Mouse (Mus musculus) kidney, postnatal 0 days (tissue): ENCODE data around the gene Zdhhc5. TPM values are rescaled to one million over a fixed set of nuclear protein-coding genes. Genes with fewer than 3 reads are reported as not detected.

ENCODE experiments used
- ATAC-seq: fragments of 200-750 bp; cut with Nextera tagmentation; replicated peaks from 2 replicates; pipeline ENCODE4 v1.8.0; 2017; ENCODE audit warnings: low read depth, moderate number of reproducible peaks, moderate TSS enrichment, moderate library complexity; ENCODE audit not compliant: low FRiP score
- DNase-seq: peaks from one replicate; pipeline ENCODE4 v3.0.0-alpha.2; 2016; ENCODE audit warnings: low spot score
- H3K27ac ChIP-seq: fragments of 300-500 bp; sonication (generic); 2 replicates; pipeline ENCODE4 v1.5.1; 2014; ENCODE audit warnings: mild to moderate bottlenecking
- H3K27me3 ChIP-seq: fragments of 300-500 bp; sonication (generic); 2 replicates; pipeline ENCODE4 v1.6.1; 2014; ENCODE audit warnings: low read length, mixed read lengths; ENCODE audit not compliant: insufficient read depth
- H3K36me3 ChIP-seq: fragments of 300-500 bp; sonication (generic); 2 replicates; pipeline ENCODE4 v1.6.1; 2014; ENCODE audit warnings: low read length, mixed read lengths; ENCODE audit not compliant: insufficient read depth
- H3K4me1 ChIP-seq: fragments of 300-500 bp; sonication (generic); replicated peaks from 2 replicates; pipeline ENCODE4 v1.6.1; 2014; ENCODE audit warnings: antibody characterized with exemption, low read length, mixed read lengths; ENCODE audit not compliant: insufficient read depth
- H3K4me2 ChIP-seq: fragments of 300-500 bp; sonication (generic); 2 replicates; pipeline ENCODE4 v1.6.1; 2014; ENCODE audit warnings: mild to moderate bottlenecking, low read length, moderate library complexity, mixed read lengths
- H3K4me3 ChIP-seq: fragments of 300-500 bp; sonication (generic); replicated peaks from 2 replicates; pipeline ENCODE4 v1.5.1; 2014; ENCODE audit warnings: low read depth, low read length
- H3K9ac ChIP-seq: fragments of 300-500 bp; sonication (generic); 2 replicates; pipeline ENCODE4 v1.6.1; 2014; ENCODE audit warnings: low read depth, low read length
- H3K9me3 ChIP-seq: fragments of 300-500 bp; sonication (generic); replicated peaks from 2 replicates; pipeline ENCODE4 v1.6.1; 2016; ENCODE audit warnings: low read length, inconsistent platforms, mixed read lengths
- CTCF ChIP-seq: IDR thresholded peaks from 2 replicates; pipeline ENCODE4 v1.5.1; 2016; ENCODE audit warnings: antibody characterized with exemption, low read depth, mild to moderate bottlenecking, moderate library complexity
- WGBS: fragments of 180-500 bp; shearing (Covaris S2); extraction: QIAGEN DNeasy Blood & Tissue Kit; methylation state at CpG from one replicate; pipeline ENCODE4 v1.1.7; 2014; 5-methylcytosine and 5-hydroxymethylcytosine counted together
- polyA plus RNA-seq: library from polyadenylated mRNA; unstranded; fragments of >200 nt; fragmentation: Nextera tagmentation; extraction: Ambion mirVana; gene quantifications from 2 replicates; pipeline ENCODE4 v1.2.1, GENCODE M21; 2015

The Zdhhc5 gene
- polyA plus RNA-seq, 1 experiment from 2014 or later = 25.9 TPM

GRCm38 (mm10) chr2:84690050-84690449 lies 24.9 kb downstream of the Zdhhc5 start:
- no peaks in the 10 kb centered on the region for H3K27me3 ChIP-seq
- no peak overlapping the region for H3K4me2 ChIP-seq
- DNase-seq (no peak), ATAC-seq (no peak)
- H3K4me1 ChIP-seq = no peaks in the 10 kb centered on the region
- H3K9ac ChIP-seq = no peak overlapping the region
- TF ChIP-seq CTCF = no peak
- no peak overlapping the region for H3K27ac ChIP-seq
- H3K4me3 ChIP-seq = no peak overlapping the region
- 90% methylated on average over 12 of the region's 12 CpGs for WGBS
- no peaks in the 10 kb centered on the region for H3K9me3 ChIP-seq
- H3K36me3 ChIP-seq = peaks cover 65% of the 10 kb centered on the region

GRCm38 (mm10) chr2:84688080-84688844 lies 26.7 kb downstream of the Zdhhc5 start:
- Histone ChIP-seq H3K4me3 (no peak overlapping the region), H3K36me3 (peaks cover 54% of the 10 kb centered on the region), H3K9me3 (no peaks in the 10 kb centered on the region), H3K27ac (no peak overlapping the region), H3K9ac (no peak overlapping the region), H3K27me3 (no peaks in the 10 kb centered on the region), H3K4me2 (no peak overlapping the region), H3K4me1 (no peaks in the 10 kb centered on the region)
- no peak for ATAC-seq
- TF ChIP-seq CTCF = no peak
- WGBS = 85% methylated on average over 2 of the region's 2 CpGs
- DNase-seq = no peak

GRCm38 (mm10) chr2:84682605-84683183 lies 32.3 kb downstream of the Zdhhc5 start:
- no peak overlapping the region for H3K4me2 ChIP-seq

GRCm38 (mm10) chr2:84679016-84679415 lies 36.0 kb downstream of the Zdhhc5 start, which contains the start of gene Tmx2:
TSS of gene Tmx2 (minus strand) at chr2:84679140.
- H3K9ac ChIP-seq = peak within 1 kb of the TSS; percentile 82
- H3K4me2 ChIP-seq = peak within 1 kb of the TSS; percentile 89
- ATAC-seq (no peak), DNase-seq (no peak)
- no peaks in the 10 kb centered on the region for H3K9me3 ChIP-seq
- H3K27me3 ChIP-seq = no peaks in the 10 kb centered on the region
- WGBS = 13% methylated on average over 8 of the region's 8 CpGs
- H3K4me3 ChIP-seq = peak within 1 kb of the TSS; percentile 83
- peak within 1 kb of the TSS; percentile 77 for H3K27ac ChIP-seq
- no peak for TF ChIP-seq CTCF
- H3K4me1 ChIP-seq = peaks cover 10% of the 10 kb centered on the region; the same call in 1 of the 2 replicates
- H3K36me3 ChIP-seq = peaks cover 15% of the 10 kb centered on the region

More at GRCm38 (mm10) chr2:84682605-84683183, 32.3 kb downstream of the Zdhhc5 start:
- ATAC-seq (no peak), DNase-seq (no peak)
- Histone ChIP-seq H3K27me3 (no peaks in the 10 kb centered on the region), H3K9ac (no peak overlapping the region), H3K9me3 (no peaks in the 10 kb centered on the region), H3K36me3 (peaks cover 14% of the 10 kb centered on the region; the same call in 1 of the 2 replicates), H3K27ac (no peak overlapping the region), H3K4me1 (peaks cover 3% of the 10 kb centered on the region; the same call in 1 of the 2 replicates), H3K4me3 (no peak overlapping the region)
- WGBS = 85% methylated on average over 6 of the region's 6 CpGs
- TF ChIP-seq CTCF = no peak

GRCm38 (mm10) chr2:84677968-84678880 lies 36.8 kb downstream of the Zdhhc5 start, which contains the start of the genes Gm28635 and Med19:
TSS of gene Gm28635 (minus strand) at chr2:84678041.
TSS of gene Med19 (plus strand) at chr2:84678402.
- Histone ChIP-seq H3K27ac (peak within 1 kb of the TSS; percentile 77), H3K4me1 (peaks cover 10% of the 10 kb centered on the region; the same call in 1 of the 2 replicates), H3K36me3 (peaks cover 18% of the 10 kb centered on the region), H3K9me3 (no peaks in the 10 kb centered on the region), H3K4me3 (peak within 1 kb of the TSS; percentile 83), H3K9ac (peak within 1 kb of the TSS; percentile 82), H3K27me3 (no peaks in the 10 kb centered on the region), H3K4me2 (peak within 1 kb of the TSS; percentile 89)
- under 1% methylated on average over 44 of the region's 44 CpGs for WGBS
- peak; percentile 100 for ATAC-seq
- peak; percentile 19; the same call in 1 of the 2 replicates for TF ChIP-seq CTCF
- DNase-seq = peak; percentile 100
